Mouse (Mus musculus): ENCODE results near the gene Zcchc4. TPM values are rescaled to one million over a fixed set of nuclear protein-coding genes. Genes with fewer than 3 reads are reported as not detected.

Zcchc4 gene
- polyA plus RNA-seq (2014; fragmentation: Nextera tagmentation; extraction: Ambion mirVana), result 10.2 and 10.4 TPM in 2 replicates

DNA sequence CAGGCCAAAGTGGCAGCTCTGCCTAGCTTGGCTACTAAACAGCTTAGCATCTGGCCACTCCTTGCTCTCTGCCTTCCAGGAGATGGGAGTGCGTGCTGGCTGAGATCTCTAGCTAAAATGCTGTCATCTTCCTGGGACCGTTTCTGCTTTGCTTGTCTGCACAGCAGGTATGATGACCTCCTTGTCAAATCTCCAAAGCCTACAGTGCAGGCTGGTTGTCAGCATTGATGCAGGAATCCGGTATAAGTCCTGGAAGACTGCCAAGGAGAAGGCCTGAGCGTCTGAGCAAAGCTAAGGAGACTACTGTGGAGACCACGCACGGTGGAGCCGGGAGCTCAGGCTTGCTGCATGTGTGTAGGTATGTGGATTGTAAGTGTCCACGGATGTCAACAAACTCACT is at the start of gene Zcchc4:
Gene Zcchc4 (plus strand): TSS at position 173 of the 400 bp plus-strand sequence.
- H3K36me3 ChIP-seq (ENCODE audit: control insufficient read depth, insufficient read depth, low read length), result peaks cover 6% of the 10 kb centered on the region; the same call in 1 of the 2 replicates
- 41% methylated on average over 8 of the region's 8 CpGs for WGBS
- H3K4me1 ChIP-seq (ENCODE audit: control insufficient read depth in 2 of 2, insufficient read depth in 2 of 2, low read length in 2 of 2), result no peaks in the 10 kb centered on the region
- no peak for ATAC-seq (ENCODE audit: insufficient number of reproducible peaks, insufficient read depth, low FRiP score, low read depth)
- H3K4me2 ChIP-seq (ENCODE audit: low read length), result no peak within 1 kb of the TSS
- no peak within 1 kb of the TSS for H3K9ac ChIP-seq (ENCODE audit: low read length)
- H3K27me3 ChIP-seq (ENCODE audit: control insufficient read depth, insufficient read depth, low read length), result no peaks in the 10 kb centered on the region
- H3K9me3 ChIP-seq (ENCODE audit: control insufficient read depth, low read length), result no peaks in the 10 kb centered on the region
- no peak within 1 kb of the TSS for H3K4me3 ChIP-seq (ENCODE audit: control insufficient read depth in 1 of 2, insufficient read depth in 1 of 2, low read depth in 1 of 2, low read length in 2 of 2)
- no peak within 1 kb of the TSS for H3K27ac ChIP-seq (replicated peaks in 1 of 2; ENCODE audit: control insufficient read depth in 1 of 2, insufficient read depth in 1 of 2, low read depth in 2 of 2, low read length in 2 of 2)

- Histone ChIP-seq H3K36me3 (ENCODE audit: control insufficient read depth, insufficient read depth, low read length) (no peaks in the 10 kb centered on the region), H3K9me3 (ENCODE audit: control insufficient read depth, low read length) (no peaks in the 10 kb centered on the region), H3K4me2 (ENCODE audit: low read length) (no peak overlapping the region), H3K27me3 (ENCODE audit: control insufficient read depth, insufficient read depth, low read length) (no peaks in the 10 kb centered on the region), H3K9ac (ENCODE audit: low read length) (no peak overlapping the region), H3K27ac (replicated peaks in 1 of 2; ENCODE audit: control insufficient read depth in 1 of 2, insufficient read depth in 1 of 2, low read depth in 2 of 2, low read length in 2 of 2) (no peak overlapping the region), H3K4me3 (ENCODE audit: control insufficient read depth in 1 of 2, insufficient read depth in 1 of 2, low read depth in 1 of 2, low read length in 2 of 2) (no peak overlapping the region), H3K4me1 (ENCODE audit: control insufficient read depth in 2 of 2, insufficient read depth in 2 of 2, low read length in 2 of 2) (no peaks in the 10 kb centered on the region)
- 72% methylated on average over 5 of the region's 5 CpGs for WGBS
- ATAC-seq (ENCODE audit: insufficient number of reproducible peaks, insufficient read depth, low FRiP score, low read depth), result no peak
Observed at GRCm38 (mm10) chr5:52727747-52728146, 47.5 kb upstream of the Zcchc4 start.

GRCm38 (mm10) chr5:52732811-52733210 is 42.4 kb upstream of the Zcchc4 start:
- H3K9ac ChIP-seq (ENCODE audit: low read length), result no peak overlapping the region
- H3K27me3 ChIP-seq (ENCODE audit: control insufficient read depth, insufficient read depth, low read length), result no peaks in the 10 kb centered on the region
- no peak overlapping the region for H3K4me3 ChIP-seq (ENCODE audit: control insufficient read depth in 1 of 2, insufficient read depth in 1 of 2, low read depth in 1 of 2, low read length in 2 of 2)
- no peak overlapping the region for H3K4me2 ChIP-seq (ENCODE audit: low read length)
- ATAC-seq (ENCODE audit: insufficient number of reproducible peaks, insufficient read depth, low FRiP score, low read depth), result no peak
- no peaks in the 10 kb centered on the region for H3K9me3 ChIP-seq (ENCODE audit: control insufficient read depth, low read length)
- H3K27ac ChIP-seq (replicated peaks in 1 of 2; ENCODE audit: control insufficient read depth in 1 of 2, insufficient read depth in 1 of 2, low read depth in 2 of 2, low read length in 2 of 2), result no peak overlapping the region
- H3K4me1 ChIP-seq (ENCODE audit: control insufficient read depth in 2 of 2, insufficient read depth in 2 of 2, low read length in 2 of 2), result no peaks in the 10 kb centered on the region
- 51% methylated on average over 4 of the region's 4 CpGs for WGBS
- H3K36me3 ChIP-seq (ENCODE audit: control insufficient read depth, insufficient read depth, low read length), result no peaks in the 10 kb centered on the region

- H3K27ac ChIP-seq (replicated peaks in 1 of 2; ENCODE audit: control insufficient read depth in 1 of 2, insufficient read depth in 1 of 2, low read depth in 2 of 2, low read length in 2 of 2), result no peak overlapping the region
- H3K4me1 ChIP-seq (ENCODE audit: control insufficient read depth in 2 of 2, insufficient read depth in 2 of 2, low read length in 2 of 2), result no peaks in the 10 kb centered on the region
- no peak overlapping the region for H3K9ac ChIP-seq (ENCODE audit: low read length)
- no peak for ATAC-seq (ENCODE audit: insufficient number of reproducible peaks, insufficient read depth, low FRiP score, low read depth)
- H3K27me3 ChIP-seq (ENCODE audit: control insufficient read depth, insufficient read depth, low read length), result no peaks in the 10 kb centered on the region
- no peak overlapping the region for H3K4me2 ChIP-seq (ENCODE audit: low read length)
- no peaks in the 10 kb centered on the region for H3K9me3 ChIP-seq (ENCODE audit: control insufficient read depth, low read length)
- no peaks in the 10 kb centered on the region for H3K36me3 ChIP-seq (ENCODE audit: control insufficient read depth, insufficient read depth, low read length)
- no peak overlapping the region for H3K4me3 ChIP-seq (ENCODE audit: control insufficient read depth in 1 of 2, insufficient read depth in 1 of 2, low read depth in 1 of 2, low read length in 2 of 2)
- 86% methylated on average over 3 of the region's 3 CpGs for WGBS
Observed at GRCm38 (mm10) chr5:52736046-52736445, 39.2 kb upstream of the Zcchc4 start.

DNA sequence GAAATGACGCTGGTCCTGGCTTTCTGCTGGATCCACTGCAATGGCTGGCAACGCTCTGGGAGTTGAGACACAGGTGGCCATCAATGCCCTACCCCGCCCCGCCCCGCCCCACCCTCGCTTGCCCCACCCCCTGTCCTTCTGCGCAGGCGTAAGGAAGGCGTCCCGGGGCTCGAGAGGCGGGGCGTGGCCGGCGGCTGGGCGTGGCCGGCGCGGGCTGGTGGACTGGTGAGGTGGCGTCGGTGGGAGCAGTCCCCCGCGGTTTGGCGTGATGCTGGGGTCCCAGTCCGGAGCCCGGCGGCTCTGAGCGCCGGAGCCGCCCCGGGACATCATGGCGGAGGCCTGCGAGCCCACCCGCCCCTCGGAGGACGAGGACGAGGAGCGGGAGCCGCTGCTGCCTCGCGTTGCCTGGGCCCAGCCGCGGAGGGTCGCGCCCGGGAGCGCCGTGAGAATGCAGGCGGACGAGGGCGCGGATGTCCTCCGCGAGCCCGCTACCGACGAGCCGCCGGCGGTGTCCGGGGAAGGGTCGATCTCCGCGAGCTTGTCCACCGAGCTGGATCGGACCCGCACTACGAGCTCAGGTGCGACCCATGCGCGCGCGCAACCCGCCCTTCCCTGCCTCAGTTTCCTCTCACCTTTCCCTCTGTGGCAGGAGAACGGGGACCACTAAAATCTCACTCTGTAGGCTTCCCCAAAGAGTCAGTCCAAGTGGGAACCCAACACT is 33.7 kb upstream of the Zcchc4 start, which contains the start of gene Pi4k2b:
Gene Pi4k2b (plus strand): TSS at position 184 of the 721 bp plus-strand sequence.
- H3K27me3 ChIP-seq (ENCODE audit: control insufficient read depth, insufficient read depth, low read length), result no peaks in the 10 kb centered on the region
- H3K4me2 ChIP-seq (ENCODE audit: low read length), result peak within 1 kb of the TSS; percentile 68
- H3K36me3 ChIP-seq (ENCODE audit: control insufficient read depth, insufficient read depth, low read length), result no peaks in the 10 kb centered on the region
- H3K4me1 ChIP-seq (ENCODE audit: control insufficient read depth in 2 of 2, insufficient read depth in 2 of 2, low read length in 2 of 2), result peaks cover 0 to 8% of the 10 kb centered on the region in 2 experiments; a peak in 2 of 4 replicates
- H3K4me3 ChIP-seq (ENCODE audit: control insufficient read depth in 1 of 2, insufficient read depth in 1 of 2, low read depth in 1 of 2, low read length in 2 of 2), result peak within 1 kb of the TSS; percentile 86 to 100
- under 1% methylated on average over 67 of the region's 75 CpGs for WGBS
- peak; percentile 83 for ATAC-seq (ENCODE audit: insufficient number of reproducible peaks, insufficient read depth, low FRiP score, low read depth)
- H3K9me3 ChIP-seq (ENCODE audit: control insufficient read depth, low read length), result no peaks in the 10 kb centered on the region
- peak within 1 kb of the TSS; percentile 89 for H3K9ac ChIP-seq (ENCODE audit: low read length)
- H3K27ac ChIP-seq (replicated peaks in 1 of 2; ENCODE audit: control insufficient read depth in 1 of 2, insufficient read depth in 1 of 2, low read depth in 2 of 2, low read length in 2 of 2), result peak within 1 kb of the TSS; percentile 84 to 85

DNA sequence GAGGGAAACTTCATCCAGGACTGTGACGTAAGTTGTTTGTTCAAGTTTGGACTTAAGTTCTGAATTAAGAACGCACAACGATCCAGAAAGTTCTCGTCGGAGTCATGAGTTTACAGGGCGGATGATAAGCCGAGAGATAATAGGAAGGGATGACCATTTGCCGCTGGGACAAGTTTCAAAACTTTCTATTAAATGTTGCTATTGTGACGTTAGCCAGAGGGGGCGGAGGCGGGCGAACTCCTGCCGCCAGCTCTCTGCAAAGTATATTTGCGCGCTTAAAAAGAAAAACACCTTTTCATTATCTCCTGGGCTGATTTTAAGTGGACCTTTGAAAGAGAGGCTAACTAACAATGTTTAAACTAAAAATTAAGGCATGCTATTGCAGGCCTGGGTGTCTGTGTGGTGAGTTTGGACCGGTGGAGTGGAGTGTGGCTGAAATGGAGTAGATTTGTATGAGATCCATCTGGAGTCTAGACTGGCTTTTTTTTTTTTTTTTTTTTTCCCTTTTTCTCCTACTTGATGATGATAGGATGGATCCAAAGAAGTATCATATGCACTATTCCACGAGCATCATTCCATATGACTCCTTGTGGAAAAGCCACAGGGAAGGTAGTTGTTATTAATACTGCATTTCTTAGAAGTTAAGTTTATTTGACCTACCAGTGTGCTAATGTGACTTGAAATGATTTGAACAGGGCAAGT is 32.9 kb upstream of the Zcchc4 start:
- H3K27me3 ChIP-seq (ENCODE audit: control insufficient read depth, insufficient read depth, low read length), result no peaks in the 10 kb centered on the region
- peak overlapping the region; percentile 86 to 100 for H3K4me3 ChIP-seq (ENCODE audit: control insufficient read depth in 1 of 2, insufficient read depth in 1 of 2, low read depth in 1 of 2, low read length in 2 of 2)

GRCm38 (mm10) chr5:52743231-52743630 is 32.0 kb upstream of the Zcchc4 start:
- WGBS, result 66% methylated on average over 4 of the region's 4 CpGs
- ATAC-seq (ENCODE audit: insufficient number of reproducible peaks, insufficient read depth, low FRiP score, low read depth), result no peak
- H3K27ac ChIP-seq (replicated peaks in 1 of 2; ENCODE audit: control insufficient read depth in 1 of 2, insufficient read depth in 1 of 2, low read depth in 2 of 2, low read length in 2 of 2), result no peak overlapping the region
- peak overlapping the region; percentile 68 for H3K4me2 ChIP-seq (ENCODE audit: low read length)
- peaks cover 0 to 8% of the 10 kb centered on the region in 2 experiments; a peak in 2 of 4 replicates for H3K4me1 ChIP-seq (ENCODE audit: control insufficient read depth in 2 of 2, insufficient read depth in 2 of 2, low read length in 2 of 2)
- no peak overlapping the region for H3K9ac ChIP-seq (ENCODE audit: low read length)
- no peaks in the 10 kb centered on the region for H3K9me3 ChIP-seq (ENCODE audit: control insufficient read depth, low read length)
- no peaks in the 10 kb centered on the region for H3K27me3 ChIP-seq (ENCODE audit: control insufficient read depth, insufficient read depth, low read length)
- no peak overlapping the region for H3K4me3 ChIP-seq (ENCODE audit: control insufficient read depth in 1 of 2, insufficient read depth in 1 of 2, low read depth in 1 of 2, low read length in 2 of 2)
- no peaks in the 10 kb centered on the region for H3K36me3 ChIP-seq (ENCODE audit: control insufficient read depth, insufficient read depth, low read length)

More for the DNA sequence above, 32.9 kb upstream of the Zcchc4 start:
- H3K9me3 ChIP-seq (ENCODE audit: control insufficient read depth, low read length), result no peaks in the 10 kb centered on the region
- H3K36me3 ChIP-seq (ENCODE audit: control insufficient read depth, insufficient read depth, low read length), result no peaks in the 10 kb centered on the region
- H3K27ac ChIP-seq (replicated peaks in 1 of 2; ENCODE audit: control insufficient read depth in 1 of 2, insufficient read depth in 1 of 2, low read depth in 2 of 2, low read length in 2 of 2), result peak overlapping the region; percentile 84 to 85
- WGBS, result 5% methylated on average over 17 of the region's 17 CpGs
- peak overlapping the region; percentile 68 for H3K4me2 ChIP-seq (ENCODE audit: low read length)
- peaks cover 0 to 8% of the 10 kb centered on the region in 2 experiments; a peak in 2 of 4 replicates for H3K4me1 ChIP-seq (ENCODE audit: control insufficient read depth in 2 of 2, insufficient read depth in 2 of 2, low read length in 2 of 2)
- ATAC-seq (ENCODE audit: insufficient number of reproducible peaks, insufficient read depth, low FRiP score, low read depth), result no peak
- H3K9ac ChIP-seq (ENCODE audit: low read length), result peak overlapping the region; percentile 89
